Mouse (Mus musculus) myocyte (in vitro differentiated cells): Measurements from ENCODE around the gene Snrnp27.

Experiments
- CEBPB ChIP-seq: IDR thresholded peaks from 2 replicates; pipeline ENCODE4 v1.6.1; 2011; ENCODE audit warnings: mild to moderate bottlenecking, moderate library complexity; ENCODE audit not compliant: poor library complexity, insufficient read depth, severe bottlenecking
- E2F4 ChIP-seq: IDR thresholded peaks from one replicate; pipeline ENCODE4 v1.6.1; 2011; ENCODE audit warnings: mild to moderate bottlenecking, control low read depth, moderate library complexity; ENCODE audit not compliant: insufficient read depth
- MAX ChIP-seq: IDR thresholded peaks from one replicate; pipeline ENCODE4 v1.6.1; 2011; ENCODE audit warnings: low read depth, mild to moderate bottlenecking, control low read depth
- MYOD1 ChIP-seq, 3 experiments: IDR thresholded peaks; one replicate each; pipeline ENCODE4 v1.6.1; 2011; ENCODE audit warnings: control low read depth in 2 of 3, low read depth in 2 of 3, mild to moderate bottlenecking in 2 of 3, moderate library complexity in 1 of 3; ENCODE audit not compliant: insufficient read length in 2 of 3, control insufficient read depth in 1 of 3
- MYOG ChIP-seq, 3 experiments: IDR thresholded peaks; one replicate each; pipeline ENCODE4 v1.6.1; 2011; ENCODE audit warnings: control low read depth in 2 of 3, low read depth in 2 of 3, mild to moderate bottlenecking in 2 of 3; ENCODE audit not compliant: insufficient read length in 2 of 3, control insufficient read depth in 1 of 3, insufficient read depth in 1 of 3
- POLR2A ChIP-seq: IDR thresholded peaks from one replicate; pipeline ENCODE4 v1.6.1; 2011; ENCODE audit warnings: low read depth, mild to moderate bottlenecking, control low read depth, moderate library complexity; ENCODE audit not compliant: insufficient read length
- POLR2AphosphoS2 ChIP-seq: IDR thresholded peaks from one replicate; pipeline ENCODE4 v1.6.1; 2011; ENCODE audit warnings: low read depth, control low read depth; ENCODE audit not compliant: insufficient read length
- REST ChIP-seq: IDR thresholded peaks from one replicate; pipeline ENCODE4 v1.6.1; 2011; ENCODE audit warnings: mild to moderate bottlenecking, control low read depth, moderate library complexity; ENCODE audit not compliant: insufficient read depth, insufficient read length
- TCF12 ChIP-seq: IDR thresholded peaks from one replicate; pipeline ENCODE4 v1.6.1; 2011; ENCODE audit warnings: mild to moderate bottlenecking, control low read depth; ENCODE audit not compliant: poor library complexity, insufficient read depth, severe bottlenecking
- TCF3 ChIP-seq: IDR thresholded peaks from one replicate; pipeline ENCODE4 v1.6.1; 2011; ENCODE audit warnings: low read depth, control low read depth; ENCODE audit not compliant: insufficient read length
- USF1 ChIP-seq: IDR thresholded peaks from one replicate; pipeline ENCODE4 v1.6.1; 2011; ENCODE audit warnings: low read depth, mild to moderate bottlenecking, control low read depth, moderate library complexity

GRCm38 (mm10) chr6:86640776-86641175 is 43.5 kb downstream of the Snrnp27 start:
- TF ChIP-seq MYOD1 (IDR thresholded peaks at IDR 0.05; ENCODE audit: control insufficient read depth in 1 of 3, insufficient read length in 2 of 3, low read depth in 2 of 3): no peak
- TF ChIP-seq POLR2A: no peak
- TF ChIP-seq USF1: no peak
- no peak for TF ChIP-seq REST
- TF ChIP-seq TCF3: no peak
- TF ChIP-seq MAX: no peak
- no peak for TF ChIP-seq TCF12
- TF ChIP-seq POLR2AphosphoS2: no peak
- no peak for TF ChIP-seq CEBPB
- TF ChIP-seq MYOG (IDR thresholded peaks at IDR 0.05; ENCODE audit: control insufficient read depth in 1 of 3, insufficient read depth in 1 of 3, insufficient read length in 2 of 3, low read depth in 2 of 3): no peak
- no peak for TF ChIP-seq E2F4
